Mouse (Mus musculus): ENCODE measurements around the gene Scmh1.

The Scmh1 gene

DNA sequence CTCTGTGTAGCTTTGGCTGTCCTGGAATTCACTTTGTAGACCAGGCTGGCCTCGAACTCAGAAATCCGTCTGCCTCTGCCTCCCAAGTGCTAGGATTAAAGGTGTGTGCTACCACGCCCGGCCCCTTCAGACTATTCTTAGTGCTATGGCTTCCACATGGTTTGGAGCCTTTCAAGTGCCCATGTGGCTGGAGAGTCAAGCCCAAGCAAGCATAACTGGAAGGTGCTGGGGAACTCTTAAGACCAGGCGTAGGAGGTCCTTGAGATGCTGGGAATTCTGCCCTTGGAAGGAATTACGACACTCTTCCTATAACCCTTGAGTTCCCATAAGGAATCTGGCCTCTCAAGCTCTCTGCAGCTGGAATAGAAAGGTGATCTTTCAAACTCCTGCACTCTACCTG lies 151.5 kb downstream of the Scmh1 start:
- DNase-seq (ENCODE audit: low spot score in 2 of 2) = no peak

GRCm38 (mm10) chr4:120565726-120566125 lies 160.6 kb downstream of the Scmh1 start:
- no peak for DNase-seq (ENCODE audit: low spot score in 2 of 2)

DNA sequence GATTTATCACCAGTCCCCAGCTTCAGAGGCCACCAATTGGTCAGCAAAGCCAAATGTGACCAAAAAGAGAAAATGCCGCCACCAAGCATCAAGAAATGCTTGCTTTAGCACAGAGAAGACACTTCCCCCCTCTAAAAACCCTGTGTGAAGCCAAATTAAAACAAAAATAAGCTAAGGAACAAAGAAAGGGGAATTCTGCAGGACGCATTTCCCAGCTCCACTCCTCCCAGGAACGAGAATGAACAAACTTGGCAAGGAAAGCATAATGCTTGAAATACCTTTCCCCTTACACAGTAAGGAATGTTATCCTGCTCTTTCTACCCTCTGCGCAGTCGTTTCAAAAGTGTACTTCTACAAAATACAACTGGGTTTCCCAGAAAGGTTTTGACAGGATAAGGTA lies 162.9 kb downstream of the Scmh1 start:
- DNase-seq (ENCODE audit: low spot score in 2 of 2) = peak; percentile 53 to 62

DNA sequence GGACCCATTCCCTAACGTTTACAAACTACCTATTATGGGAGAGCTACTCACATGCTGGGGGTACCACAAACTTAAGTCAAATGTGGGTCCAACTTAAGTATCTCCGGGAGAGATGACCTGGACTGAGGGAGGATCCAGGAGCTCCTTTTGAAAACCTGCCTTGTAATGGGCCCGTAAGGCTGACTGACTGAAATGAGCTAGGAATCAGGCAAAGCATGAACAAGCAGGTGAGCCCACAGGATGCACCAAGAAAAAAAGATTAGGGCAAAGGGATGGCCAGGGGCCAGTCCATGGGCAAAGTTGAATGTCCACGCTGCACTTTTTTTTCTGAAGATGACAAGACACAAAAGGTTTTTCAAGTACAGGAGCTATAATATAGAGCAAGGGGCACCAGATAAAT lies 163.9 kb downstream of the Scmh1 start:
- DNase-seq (ENCODE audit: low spot score in 2 of 2) = peak; percentile 6 to 7

- DNase-seq (ENCODE audit: low spot score in 2 of 2) = peak; percentile 96 to 97
Observed at GRCm38 (mm10) chr4:120569486-120570437, 164.7 kb downstream of the Scmh1 start, which contains the start of gene Ctps. Gene Ctps, minus strand, starts transcription at chr4:120570276.

DNA sequence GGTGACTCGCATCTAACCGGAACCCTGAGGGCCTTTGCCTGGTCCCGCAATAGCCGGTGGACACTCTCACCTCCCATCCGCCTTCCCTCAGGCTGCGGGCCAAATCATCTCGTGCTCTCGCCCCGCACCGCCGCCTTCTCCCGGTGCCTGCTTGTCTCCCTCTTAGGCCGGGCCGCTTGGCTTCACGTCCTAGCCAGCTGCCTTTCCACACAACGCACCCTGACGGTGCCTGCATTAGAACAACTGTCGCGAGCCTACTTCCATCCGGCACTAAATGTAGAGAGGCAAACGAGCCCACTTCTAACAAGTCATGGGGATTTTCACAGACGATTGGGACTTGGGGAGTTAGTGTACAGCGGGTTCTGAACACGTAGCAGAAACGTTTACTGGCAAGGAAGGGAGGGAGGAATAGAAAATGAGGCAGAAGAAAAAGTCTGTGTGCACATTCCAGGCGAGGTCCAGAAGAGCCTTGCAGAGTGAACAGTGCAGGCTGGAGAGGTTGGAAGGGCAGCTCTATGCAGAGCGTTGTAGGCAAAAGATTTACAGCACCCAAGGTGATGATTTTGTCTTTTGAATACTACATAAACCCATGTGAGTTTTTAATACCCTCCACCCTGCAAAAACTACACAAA lies 165.5 kb downstream of the Scmh1 start:
- DNase-seq (ENCODE audit: low spot score in 2 of 2) = no peak

DNA sequence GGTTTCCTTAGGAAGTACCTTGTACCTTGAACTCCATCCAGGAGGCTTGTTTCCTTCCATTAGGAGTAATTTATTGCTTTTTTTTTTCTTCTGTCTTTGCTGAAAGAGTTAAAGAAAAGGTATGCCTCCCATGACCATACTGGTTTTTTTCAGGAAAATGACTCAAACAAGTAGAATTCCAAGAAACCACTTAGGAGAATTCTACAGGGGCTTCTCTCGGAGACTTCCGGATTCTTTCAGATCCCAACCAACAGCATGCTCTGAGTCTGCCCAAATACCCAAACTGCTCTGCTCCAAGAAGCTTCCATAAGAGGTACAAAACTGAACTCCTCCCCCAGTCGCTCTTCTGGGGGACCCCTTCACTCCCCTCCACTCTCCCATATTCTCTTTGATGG lies 166.0 kb downstream of the Scmh1 start:
- peak; percentile 5 to 7 for DNase-seq (ENCODE audit: low spot score in 2 of 2)

- DNase-seq (ENCODE audit: low spot score in 2 of 2) = no peak
Observed at GRCm38 (mm10) chr4:120571691-120572090, 166.6 kb downstream of the Scmh1 start.
